Mouse (Mus musculus) kidney, adult 2 months (tissue): ENCODE data around the gene Dhx33.

Source experiments
- CTCF ChIP-seq: fragments of 200-500 bp; conservative IDR thresholded peaks from 2 replicates; pipeline ENCODE4 v1.5.1; 2011; ENCODE audit warnings: low read depth, mild to moderate bottlenecking, control low read depth, low read length, moderate library complexity, mixed read lengths; ENCODE audit not compliant: insufficient read depth, insufficient read length
- POLR2A ChIP-seq: fragments of 200-500 bp; IDR thresholded peaks from one replicate; pipeline ENCODE4 v1.6.1; 2011; ENCODE audit warnings: low read depth, low read length, control low read depth

- TF ChIP-seq CTCF (peak; percentile 28; the same call in 1 of the 2 replicates), POLR2A (peak; percentile 4)
Observed at GRCm38 (mm10) chr11:71004316-71004773, at the start of gene Dhx33.
